Mouse (Mus musculus) liver, adult 2 months (tissue): ENCODE data around the gene Epb41l4b.

Source experiments
- CTCF ChIP-seq: fragments of 200-500 bp; IDR thresholded peaks from 2 replicates; pipeline ENCODE4 v1.5.1; 2011; ENCODE audit warnings: low read depth, low read length, control low read depth
- POLR2A ChIP-seq: fragments of 200-500 bp; IDR thresholded peaks from 2 replicates; pipeline ENCODE4 v1.6.1; 2011; ENCODE audit warnings: low read length, control low read depth; ENCODE audit not compliant: insufficient read depth; ENCODE audit errors: extremely low read depth

DNA sequence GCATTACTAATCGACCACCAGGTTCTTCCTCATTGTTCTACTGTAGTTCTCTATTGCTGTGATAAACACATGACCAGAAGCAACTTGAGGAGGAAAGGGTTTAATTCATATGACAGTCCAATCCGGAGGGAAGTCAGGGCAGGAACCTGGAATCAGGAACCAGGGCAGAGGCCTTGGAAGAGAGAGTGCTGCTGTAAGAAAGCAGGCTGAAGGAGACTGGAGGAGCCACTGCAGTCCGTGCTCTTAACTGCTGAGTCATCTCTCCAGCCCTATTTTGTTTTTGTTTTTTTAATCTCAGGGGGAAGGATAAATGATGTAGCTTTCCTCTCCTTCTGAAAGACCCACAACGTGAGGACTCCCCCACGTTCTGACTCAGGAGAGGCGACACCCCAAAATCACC, 190.0 kb downstream of the Epb41l4b start:
- no peak for TF ChIP-seq POLR2A
- TF ChIP-seq CTCF, result no peak
